Mouse (Mus musculus): ENCODE data around the gene Gm9803. TPM values are rescaled to one million over a fixed set of nuclear protein-coding genes. Genes with fewer than 3 reads are reported as not detected.

Gm9803 gene
- total RNA-seq (2023), result 1 to 10 TPM in 1 of 2 experiments, not detected in 1; 5.8 TPM

GRCm38 (mm10) chr10:43523931-43524330 lies at the start of gene Gm9803:
TSS of gene Gm9803 (plus strand) at chr10:43524084.

GRCm38 (mm10) chr10:43478751-43479435 lies 45.0 kb upstream of the Gm9803 start, which contains the start of gene Bend3:
TSS of gene Bend3 (plus strand) at chr10:43478831.

GRCm38 (mm10) chr10:43540442-43541152 lies 16.7 kb downstream of the Gm9803 start, which contains the start of gene 1700021F05Rik:
TSS of gene 1700021F05Rik (minus strand) at chr10:43540994.

Other genes with a start within 250 kb of the Gm9803 start
- gene Bend3, start 45.3 kb upstream of the Gm9803 start, total RNA-seq (2023), result 1 to 10 TPM; 2.1 to 2.7 TPM
- 10 to 100 TPM; 11.9 to 12.8 TPM for gene 1700021F05Rik, start 16.9 kb downstream of the Gm9803 start, total RNA-seq (2023)
- 100 to 1,000 TPM; 753 to 877 TPM for gene Cd24a, start 54.2 kb downstream of the Gm9803 start, total RNA-seq (2023)

All from neutrophil, adult 83 days (primary cell).